Mouse (Mus musculus): ENCODE results near the gene Pard3b.

- TF ChIP-seq CTCF (conservative IDR thresholded peaks at IDR 0.05; ENCODE audit: low read length) (no peak), POU5F1 (IDR thresholded peaks at IDR 0.05; ENCODE audit: borderline replicate concordance, low read length) (no peak), NANOG (IDR thresholded peaks at IDR 0.05; ENCODE audit: borderline replicate concordance, low read length) (no peak)
Measured at GRCm38 (mm10) chr1:62388013-62388412, 749.4 kb downstream of the Pard3b start.
